Comparison of ENCODE assay signal across 8 mouse cellular contexts in genomic region chr7:144417644-144418343, GRCm38 (mm10). TPM values are rescaled to one million over a fixed set of nuclear protein-coding genes. Genes with fewer than 3 reads are reported as not detected.
DNase-seq lines count a peak whose midpoint lies in the region; ATAC-seq and TF ChIP-seq lines count a peak whose summit lies in the region.

No protein-coding gene starts in this region.

- TF ChIP-seq CTCF in testis, adult 2 months (IDR thresholded peaks at IDR 0.05; ENCODE audit: control insufficient read depth, insufficient read depth, insufficient replicate concordance, low read depth, low read length), result no peak

- peak; percentile 91 for ATAC-seq in intestine, embryonic 15.5 days

- H3K36me3 ChIP-seq in testis, adult 2 months (ENCODE audit: control insufficient read depth, insufficient read depth, low read length), result no peaks in the 10 kb centered on the region
- no peaks in the 10 kb centered on the region for H3K36me3 ChIP-seq in intestine, embryonic 15.5 days

- no peak for DNase-seq in testis, postnatal 14 days (ENCODE audit: low spot score)
- DNase-seq in cerebellum, postnatal 10 days, result peak; percentile 77 to 79
- peak; percentile 84 to 93 for DNase-seq in frontal cortex, postnatal 36 days (ENCODE audit: low spot score in 2 of 2)
- DNase-seq in lung, postnatal 10 days, result peak; percentile 22
- peak; percentile 88 to 89 for DNase-seq in right cerebral cortex, adult 2 months (ENCODE audit: low spot score in 2 of 2)
- DNase-seq in kidney, postnatal 36 days, result no peak

- 0 out of 2 replicates have a peak overlapping the region, but pooled peaks have one; percentile 19 for H3K4me2 ChIP-seq in intestine, embryonic 15.5 days (replicated peaks)

- H3K4me1 ChIP-seq in testis, adult 2 months (ENCODE audit: control insufficient read depth, insufficient read depth, low read length), result no peaks in the 10 kb centered on the region
- H3K4me1 ChIP-seq in intestine, embryonic 15.5 days (replicated peaks), result peaks cover 6% of the 10 kb centered on the region

- WGBS in intestine, embryonic 15.5 days, result 25% methylated on average over 16 of the region's 16 CpGs

- H3K27ac ChIP-seq in testis, adult 2 months (ENCODE audit: control insufficient read depth, insufficient read depth, low read depth, low read length), result no peak overlapping the region
- H3K27ac ChIP-seq in intestine, embryonic 15.5 days, result peak overlapping the region; percentile 61; the same call in 1 of the 2 replicates

- no peak; the same call in 1 of the 2 replicates for TF ChIP-seq POLR2A in testis, adult 2 months (IDR thresholded peaks at IDR 0.05; ENCODE audit: control insufficient read depth, low read depth, low read length)

- no peaks in the 10 kb centered on the region for H3K9me3 ChIP-seq in intestine, embryonic 15.5 days

- H3K4me3 ChIP-seq in testis, adult 2 months (ENCODE audit: control insufficient read depth, low read depth, low read length), result peak overlapping the region; percentile 19
- H3K4me3 ChIP-seq in intestine, embryonic 15.5 days (replicated peaks), result no peak overlapping the region

- no peaks in the 10 kb centered on the region for H3K27me3 ChIP-seq in testis, adult 2 months (ENCODE audit: control insufficient read depth, insufficient read depth, low read length)
- H3K27me3 ChIP-seq in intestine, embryonic 15.5 days (replicated peaks), result no peaks in the 10 kb centered on the region

- no peak overlapping the region; the same call in 1 of the 2 replicates for H3K9ac ChIP-seq in intestine, embryonic 15.5 days

RNA-seq across cellular contexts. Expression of gene Cttn, which starts 53.0 kb away (rescaled TPM):
- 30.7 and 33.3 TPM in 2 replicates for polyA plus RNA-seq in testis, adult 2 months (2012; rRNA removed)
- polyA plus RNA-seq in intestine, embryonic 15.5 days (2015; fragmentation: Nextera tagmentation; extraction: Ambion mirVana), result 139 and 146 TPM in 2 replicates

Comparison
In these comparisons a context has a peak if more than half of its experiments do, and no peak if none do; other contexts are left out.
1. DNase-seq: peak in cerebellum, postnatal 10 days (2 of 2), frontal cortex, postnatal 36 days (2 of 2), lung, postnatal 10 days (single experiment) and right cerebral cortex, adult 2 months (2 of 2); none in testis, postnatal 14 days (single experiment) and kidney, postnatal 36 days (0 of 2).